Mouse (Mus musculus): Measurements from ENCODE around the gene Ccn2. TPM values are rescaled to one million over a fixed set of nuclear protein-coding genes. Genes with fewer than 3 reads are reported as not detected.

The Ccn2 gene
- polyA plus RNA-seq, 1 experiment: 7.2 TPM

DNA sequence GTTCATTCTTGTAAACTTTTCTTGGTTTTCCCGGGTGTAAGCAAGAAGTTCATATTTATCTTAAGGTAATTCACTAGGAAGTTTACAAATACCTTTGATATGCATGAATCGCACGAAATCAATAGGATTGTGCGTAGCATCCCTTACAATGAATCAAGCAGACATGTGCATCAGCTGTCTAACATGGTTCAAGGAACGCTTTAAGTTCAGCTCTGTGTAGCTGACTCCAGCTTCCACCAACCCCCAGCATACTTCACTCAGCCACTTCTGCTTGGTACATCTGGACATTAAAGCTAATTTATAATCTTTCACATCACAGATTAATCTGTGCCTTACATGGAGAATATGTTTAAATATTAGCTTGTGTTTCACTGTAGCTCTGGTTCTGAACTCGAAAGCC lies 3.5 kb downstream of the Ccn2 start:
- H3K4me3 ChIP-seq: no peak overlapping the region
- TF ChIP-seq E2F4 (IDR thresholded peaks at IDR 0.05; ENCODE audit: insufficient read depth): no peak
- H3K4me2 ChIP-seq (ENCODE audit: low read depth): no peak overlapping the region

DNA sequence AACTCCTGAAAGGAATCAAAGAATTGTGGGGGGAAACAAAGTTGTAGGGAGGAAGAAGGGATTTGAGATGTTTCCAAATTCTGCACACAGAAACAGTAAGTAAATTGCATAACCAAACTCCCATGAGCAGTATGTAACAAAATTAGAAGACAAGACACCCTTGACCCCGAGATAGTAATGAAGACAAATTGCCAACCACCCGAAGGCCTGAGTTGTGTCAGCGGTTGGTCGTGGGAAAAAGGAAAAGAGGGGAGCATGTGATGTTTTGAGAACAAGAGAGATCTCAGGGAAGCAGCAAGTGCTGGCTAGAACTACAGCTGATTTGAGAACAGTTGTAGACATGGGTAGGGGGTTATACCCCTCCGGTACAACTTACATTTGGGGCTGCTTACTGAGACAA lies 4.6 kb downstream of the Ccn2 start:
- H3K36me3 ChIP-seq (ENCODE audit: control insufficient read depth, insufficient read depth): no peaks in the 10 kb centered on the region
- H3K4me2 ChIP-seq (ENCODE audit: low read depth): no peak overlapping the region
- TF ChIP-seq TCF12 (IDR thresholded peaks at IDR 0.05; ENCODE audit: insufficient read depth, poor library complexity, severe bottlenecking): no peak
- no peak for TF ChIP-seq REST (IDR thresholded peaks at IDR 0.05; ENCODE audit: insufficient read depth, insufficient read length)
- TF ChIP-seq MYOG (IDR thresholded peaks at IDR 0.05; ENCODE audit: control insufficient read depth in 1 of 3, insufficient read depth in 1 of 3, insufficient read length in 2 of 3, low read depth in 2 of 3): no peak
- no peak for TF ChIP-seq MAX (IDR thresholded peaks at IDR 0.05; ENCODE audit: low read depth)
- TF ChIP-seq MYOD1 (IDR thresholded peaks at IDR 0.05; ENCODE audit: control insufficient read depth in 1 of 3, insufficient read length in 2 of 3, low read depth in 2 of 3): no peak
- no peak for TF ChIP-seq SRF (IDR thresholded peaks at IDR 0.05; ENCODE audit: control insufficient read depth, insufficient read length, low read depth)
- no peak for TF ChIP-seq E2F4 (IDR thresholded peaks at IDR 0.05; ENCODE audit: insufficient read depth)
- no peak for TF ChIP-seq POLR2AphosphoS2 (IDR thresholded peaks at IDR 0.05; ENCODE audit: insufficient read length, low read depth)
- no peak for TF ChIP-seq TCF3 (IDR thresholded peaks at IDR 0.05; ENCODE audit: insufficient read length, low read depth)
- no peak for TF ChIP-seq CEBPB (IDR thresholded peaks at IDR 0.05; ENCODE audit: insufficient read depth, poor library complexity, severe bottlenecking)
- no peak for TF ChIP-seq POLR2A (IDR thresholded peaks at IDR 0.05; ENCODE audit: insufficient read length, low read depth)
- no peak for TF ChIP-seq USF1 (IDR thresholded peaks at IDR 0.05; ENCODE audit: low read depth)
- H3K4me3 ChIP-seq: no peak overlapping the region
- no peaks in the 10 kb centered on the region for H3K79me2 ChIP-seq (ENCODE audit: control insufficient read depth, insufficient read depth)
- H3ac ChIP-seq (ENCODE audit: control insufficient read depth, insufficient read length): no peak overlapping the region
- H3K27me3 ChIP-seq (ENCODE audit: control insufficient read depth, insufficient read depth, insufficient read length): no peaks in the 10 kb centered on the region

More for the DNA sequence above, 3.5 kb downstream of the Ccn2 start:
- Histone ChIP-seq H3K79me2 (ENCODE audit: control insufficient read depth, insufficient read depth) (no peaks in the 10 kb centered on the region), H3ac (ENCODE audit: control insufficient read depth, insufficient read length) (no peak overlapping the region), H3K27me3 (ENCODE audit: control insufficient read depth, insufficient read depth, insufficient read length) (no peaks in the 10 kb centered on the region), H3K36me3 (ENCODE audit: control insufficient read depth, insufficient read depth) (no peaks in the 10 kb centered on the region)

DNA sequence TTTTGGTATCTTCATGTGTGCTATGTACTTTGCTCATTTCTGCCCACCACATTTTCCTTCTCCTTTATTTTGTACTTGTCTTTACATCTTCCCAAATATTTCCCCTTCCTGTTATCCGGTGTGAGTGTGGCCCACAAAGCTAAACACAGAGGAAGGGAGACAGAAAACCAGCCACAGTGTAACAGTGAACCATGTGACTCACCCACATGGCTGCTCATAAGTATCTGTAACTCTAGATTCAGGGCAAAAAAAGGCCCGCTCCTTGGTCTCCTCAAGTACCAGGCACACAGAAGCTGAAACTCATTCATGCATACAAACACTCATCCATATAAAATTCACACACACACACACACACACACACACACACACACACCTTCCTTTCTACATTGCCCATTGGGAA lies 7.8 kb downstream of the Ccn2 start:
- Histone ChIP-seq H3ac (ENCODE audit: control insufficient read depth, insufficient read length) (no peak overlapping the region), H3K79me2 (ENCODE audit: control insufficient read depth, insufficient read depth) (no peaks in the 10 kb centered on the region), H3K27me3 (ENCODE audit: control insufficient read depth, insufficient read depth, insufficient read length) (no peaks in the 10 kb centered on the region), H3K4me3 (no peak overlapping the region), H3K36me3 (ENCODE audit: control insufficient read depth, insufficient read depth) (no peaks in the 10 kb centered on the region), H3K4me2 (ENCODE audit: low read depth) (peak overlapping the region; percentile 7)
- TF ChIP-seq USF1 (IDR thresholded peaks at IDR 0.05; ENCODE audit: low read depth) (peak; percentile 77), MAX (IDR thresholded peaks at IDR 0.05; ENCODE audit: low read depth) (no peak), E2F4 (IDR thresholded peaks at IDR 0.05; ENCODE audit: insufficient read depth) (no peak), POLR2AphosphoS2 (IDR thresholded peaks at IDR 0.05; ENCODE audit: insufficient read length, low read depth) (no peak)

DNA sequence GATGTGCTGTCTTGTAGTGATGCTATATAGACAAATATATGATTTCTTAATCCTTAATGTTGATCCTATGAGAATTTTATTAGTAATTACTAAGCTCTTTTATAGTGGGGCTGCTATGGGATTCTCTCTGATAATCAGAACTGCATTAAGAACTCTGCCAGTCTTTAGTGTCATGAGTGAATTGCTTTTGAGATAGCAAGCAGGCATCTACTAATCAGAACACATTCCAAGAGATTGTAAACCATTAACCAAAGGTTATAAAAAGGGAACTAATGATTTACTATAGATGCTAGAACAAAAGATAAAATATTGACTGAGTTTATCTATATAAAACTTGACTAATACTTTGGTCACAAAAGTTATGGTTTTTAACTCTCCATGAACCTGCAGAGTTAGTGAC lies 8.5 kb downstream of the Ccn2 start:
- Histone ChIP-seq H3K4me3 (no peak overlapping the region), H3K27me3 (ENCODE audit: control insufficient read depth, insufficient read depth, insufficient read length) (no peaks in the 10 kb centered on the region), H3K79me2 (ENCODE audit: control insufficient read depth, insufficient read depth) (no peaks in the 10 kb centered on the region), H3K4me2 (ENCODE audit: low read depth) (no peak overlapping the region), H3ac (ENCODE audit: control insufficient read depth, insufficient read length) (no peak overlapping the region), H3K36me3 (ENCODE audit: control insufficient read depth, insufficient read depth) (no peaks in the 10 kb centered on the region)
- TF ChIP-seq SRF (IDR thresholded peaks at IDR 0.05; ENCODE audit: control insufficient read depth, insufficient read length, low read depth) (no peak), POLR2A (IDR thresholded peaks at IDR 0.05; ENCODE audit: insufficient read length, low read depth) (no peak), TCF3 (IDR thresholded peaks at IDR 0.05; ENCODE audit: insufficient read length, low read depth) (no peak), USF1 (IDR thresholded peaks at IDR 0.05; ENCODE audit: low read depth) (no peak), TCF12 (IDR thresholded peaks at IDR 0.05; ENCODE audit: insufficient read depth, poor library complexity, severe bottlenecking) (no peak)

DNA sequence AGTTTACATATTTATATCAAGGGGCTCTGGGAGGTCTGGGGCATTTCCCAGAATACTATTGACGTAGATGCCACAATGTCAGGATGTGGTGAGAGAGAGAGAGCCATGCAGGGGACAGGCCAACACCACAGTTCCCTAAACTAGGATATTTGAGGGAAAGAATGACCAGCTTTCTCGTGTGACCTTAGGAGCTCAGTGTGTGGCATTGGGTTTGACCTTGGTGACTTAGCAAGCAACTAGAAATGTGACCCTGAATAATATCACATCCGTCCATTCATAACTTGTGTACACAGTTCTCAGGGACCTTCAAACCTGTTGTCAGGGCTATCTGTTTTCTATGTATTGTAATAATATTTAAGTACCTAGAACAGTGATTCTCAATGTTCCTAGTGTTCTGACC lies 13.9 kb downstream of the Ccn2 start:
- Histone ChIP-seq H3K4me3 (no peak overlapping the region), H3K79me2 (ENCODE audit: control insufficient read depth, insufficient read depth) (no peaks in the 10 kb centered on the region), H3ac (ENCODE audit: control insufficient read depth, insufficient read length) (no peak overlapping the region), H3K27me3 (ENCODE audit: control insufficient read depth, insufficient read depth, insufficient read length) (no peaks in the 10 kb centered on the region), H3K4me2 (ENCODE audit: low read depth) (no peak overlapping the region), H3K36me3 (ENCODE audit: control insufficient read depth, insufficient read depth) (no peaks in the 10 kb centered on the region)
- TF ChIP-seq MAX (IDR thresholded peaks at IDR 0.05; ENCODE audit: low read depth) (no peak), MYOG (IDR thresholded peaks at IDR 0.05; ENCODE audit: control insufficient read depth in 1 of 3, insufficient read depth in 1 of 3, insufficient read length in 2 of 3, low read depth in 2 of 3) (no peak), POLR2AphosphoS2 (IDR thresholded peaks at IDR 0.05; ENCODE audit: insufficient read length, low read depth) (no peak), CEBPB (IDR thresholded peaks at IDR 0.05; ENCODE audit: insufficient read depth, poor library complexity, severe bottlenecking) (no peak), E2F4 (IDR thresholded peaks at IDR 0.05; ENCODE audit: insufficient read depth) (no peak), USF1 (IDR thresholded peaks at IDR 0.05; ENCODE audit: low read depth) (no peak), TCF3 (IDR thresholded peaks at IDR 0.05; ENCODE audit: insufficient read length, low read depth) (no peak), TCF12 (IDR thresholded peaks at IDR 0.05; ENCODE audit: insufficient read depth, poor library complexity, severe bottlenecking) (no peak)

DNA sequence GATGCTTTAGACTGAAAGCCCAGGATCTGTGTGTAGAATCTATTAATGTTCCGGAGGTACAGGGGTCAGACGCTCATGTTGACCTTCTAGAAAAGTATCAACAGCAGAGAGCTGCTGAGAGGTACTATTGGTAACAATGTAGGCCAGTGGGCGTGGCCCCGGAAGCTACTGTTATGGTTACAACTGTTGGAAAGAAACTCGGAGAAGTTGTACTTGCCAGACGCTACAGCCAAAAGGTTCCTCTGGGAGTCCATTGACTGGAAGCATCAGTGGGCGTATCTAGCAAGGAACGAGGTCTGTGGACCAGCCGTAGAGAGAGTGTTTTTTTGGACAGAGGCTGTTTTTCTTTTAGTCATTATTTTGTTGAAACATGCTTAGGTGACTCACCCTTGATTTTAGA lies 14.5 kb downstream of the Ccn2 start:
- Histone ChIP-seq H3K4me2 (ENCODE audit: low read depth) (no peak overlapping the region), H3K4me3 (no peak overlapping the region), H3K79me2 (ENCODE audit: control insufficient read depth, insufficient read depth) (no peaks in the 10 kb centered on the region), H3ac (ENCODE audit: control insufficient read depth, insufficient read length) (no peak overlapping the region), H3K27me3 (ENCODE audit: control insufficient read depth, insufficient read depth, insufficient read length) (no peaks in the 10 kb centered on the region), H3K36me3 (ENCODE audit: control insufficient read depth, insufficient read depth) (no peaks in the 10 kb centered on the region)
- TF ChIP-seq MYOD1 (IDR thresholded peaks at IDR 0.05; ENCODE audit: control insufficient read depth in 1 of 3, insufficient read length in 2 of 3, low read depth in 2 of 3): no peak
- TF ChIP-seq CEBPB (IDR thresholded peaks at IDR 0.05; ENCODE audit: insufficient read depth, poor library complexity, severe bottlenecking): no peak
- no peak for TF ChIP-seq MYOG (IDR thresholded peaks at IDR 0.05; ENCODE audit: control insufficient read depth in 1 of 3, insufficient read depth in 1 of 3, insufficient read length in 2 of 3, low read depth in 2 of 3)
- no peak for TF ChIP-seq E2F4 (IDR thresholded peaks at IDR 0.05; ENCODE audit: insufficient read depth)
- TF ChIP-seq POLR2AphosphoS2 (IDR thresholded peaks at IDR 0.05; ENCODE audit: insufficient read length, low read depth): no peak
- no peak for TF ChIP-seq POLR2A (IDR thresholded peaks at IDR 0.05; ENCODE audit: insufficient read length, low read depth)
- TF ChIP-seq MAX (IDR thresholded peaks at IDR 0.05; ENCODE audit: low read depth): no peak
- TF ChIP-seq SRF (IDR thresholded peaks at IDR 0.05; ENCODE audit: control insufficient read depth, insufficient read length, low read depth): no peak
- TF ChIP-seq TCF3 (IDR thresholded peaks at IDR 0.05; ENCODE audit: insufficient read length, low read depth): no peak
- no peak for TF ChIP-seq USF1 (IDR thresholded peaks at IDR 0.05; ENCODE audit: low read depth)

Data from myocyte (in vitro differentiated cells).